11 mouse cellular contexts compared by ENCODE assay signal in genomic region chr1:53844914-53845612, GRCm38 (mm10).
DNase-seq lines count a peak whose midpoint lies in the region; ATAC-seq and TF ChIP-seq lines count a peak whose summit lies in the region.
"Had no signal": no experiment of that assay in that cellular context is flagged by ENCODE, and none has a peak within 500 bp of the region (broad histone marks: within the 10 kb centered on the region; RNA-seq: fewer than 3 reads in every experiment).

No protein-coding gene starts in this region.

- peaks cover 10% of the 10 kb centered on the region for H3K4me1 ChIP-seq in lung, embryonic 16.5 days (replicated peaks; ENCODE audit: control insufficient read depth, insufficient read depth, low read length)
- H3K4me1 ChIP-seq in CH12.LX (ENCODE audit: control insufficient read depth in 1 of 2, insufficient read depth in 2 of 2), result peaks cover 18 to 41% of the 10 kb centered on the region in 2 experiments
- H3K4me1 ChIP-seq in intestine, embryonic 16.5 days (ENCODE audit: control insufficient read depth, insufficient read depth, low read length), result peaks cover 5% of the 10 kb centered on the region; the same call in 1 of the 2 replicates
- peaks cover 3% of the 10 kb centered on the region for H3K4me1 ChIP-seq in heart, adult 2 months (ENCODE audit: control insufficient read depth, insufficient read depth, low read length)
- H3K4me1 ChIP-seq: limb, embryonic 15.5 days; midbrain, embryonic 12.5 days had no signal

- no peak for TF ChIP-seq RAD21 in CH12.LX (IDR thresholded peaks at IDR 0.05; ENCODE audit: low read depth, low read length)

- no peak for DNase-seq in lung, adult 18-20 months
- no peak for DNase-seq in CH12.LX (ENCODE audit: extremely low read depth)
- DNase-seq in splenic B cell, adult 2 months (ENCODE audit: low read depth, low spot score), result peak; percentile 75
- DNase-seq in heart, adult 2 months, result no peak
- DNase-seq in layer of hippocampus, adult 9-10 months (ENCODE audit: low spot score), result no peak
- DNase-seq in urinary bladder, postnatal 14 days (ENCODE audit: low spot score), result no peak
- DNase-seq: gastrocnemius, postnatal 36 days had no signal

- no peak for TF ChIP-seq POLR2A in CH12.LX (IDR thresholded peaks at IDR 0.05; ENCODE audit: low read depth, low read length)
- no peak for TF ChIP-seq POLR2A in heart, adult 2 months (IDR thresholded peaks at IDR 0.05; ENCODE audit: insufficient read depth, low read depth, low read length)

- no peaks in the 10 kb centered on the region for H3K36me3 ChIP-seq in lung, embryonic 16.5 days (ENCODE audit: control insufficient read depth, insufficient read depth, low read length)
- H3K36me3 ChIP-seq in CH12.LX (replicated peaks in 1 of 2; ENCODE audit: control insufficient read depth in 1 of 2, insufficient read depth in 1 of 2, low read length in 1 of 2), result no peaks in the 10 kb centered on the region
- H3K36me3 ChIP-seq in intestine, embryonic 16.5 days (ENCODE audit: control insufficient read depth, insufficient read depth, low read length), result no peaks in the 10 kb centered on the region
- H3K36me3 ChIP-seq in splenic B cell, adult 2 months (ENCODE audit: control insufficient read depth, insufficient read depth, low read length, poor library complexity, severe bottlenecking), result no peaks in the 10 kb centered on the region
- peaks cover 4% of the 10 kb centered on the region for H3K36me3 ChIP-seq in heart, adult 2 months (ENCODE audit: control insufficient read depth, insufficient read depth, low read length)
- H3K36me3 ChIP-seq: limb, embryonic 15.5 days; midbrain, embryonic 12.5 days had no signal

- dilution Hi-C loops in CH12.LX (cut with MboI; ENCODE audit: extremely low pct_ligation_motif_present, extremely low pct_unique_long_range_greater_than_20kb, low sequenced_read_pairs), result no loop called here

- no peak for TF ChIP-seq CTCF in CH12.LX (conservative IDR thresholded peaks at IDR 0.05 in 1 of 2, IDR thresholded peaks at IDR 0.05 in 1 of 2; ENCODE audit: low read depth in 2 of 2, low read length in 2 of 2)
- TF ChIP-seq CTCF in heart, adult 2 months (IDR thresholded peaks at IDR 0.05), result no peak

- ATAC-seq in lung, embryonic 16.5 days (ENCODE audit: low read depth), result no peak
- ATAC-seq in intestine, embryonic 16.5 days, result no peak

- 55% methylated on average over 5 of the region's 5 CpGs for WGBS in lung, embryonic 16.5 days
- 74% methylated on average over 5 of the region's 5 CpGs for WGBS in intestine, embryonic 16.5 days
- 63% methylated on average over 5 of the region's 5 CpGs for WGBS in heart, adult 2 months

- TF ChIP-seq EP300 in CH12.LX (IDR thresholded peaks at IDR 0.05; ENCODE audit: low read length), result peak; percentile 45; the same call in 1 of the 2 replicates
- no peak for TF ChIP-seq EP300 in heart, adult 2 months (IDR thresholded peaks at IDR 0.05; ENCODE audit: insufficient read depth, low read depth, low read length)

- no peak overlapping the region for H3K4me2 ChIP-seq in lung, embryonic 16.5 days (ENCODE audit: low read depth, low read length)
- H3K4me2 ChIP-seq in CH12.LX (ENCODE audit: insufficient read depth, low read depth, poor library complexity, severe bottlenecking), result peak overlapping the region; percentile 14; the same call in 1 of the 2 replicates
- H3K4me2 ChIP-seq in intestine, embryonic 16.5 days (ENCODE audit: low read depth, low read length), result no peak overlapping the region
- H3K4me2 ChIP-seq: limb, embryonic 15.5 days; midbrain, embryonic 12.5 days had no signal

- intact Hi-C loops in heart, adult 2 months (cut with DNase I), result no loop called here

- H3K4me3 ChIP-seq in lung, embryonic 16.5 days (ENCODE audit: low read length), result no peak overlapping the region
- H3K4me3 ChIP-seq in CH12.LX (replicated peaks in 1 of 3; ENCODE audit: low read depth in 2 of 3, low read length in 2 of 3, poor library complexity in 1 of 3), result no peak overlapping the region
- no peak overlapping the region for H3K4me3 ChIP-seq in intestine, embryonic 16.5 days (ENCODE audit: low read length)
- no peak overlapping the region for H3K4me3 ChIP-seq in heart, adult 2 months
- H3K4me3 ChIP-seq: limb, embryonic 15.5 days; midbrain, embryonic 12.5 days had no signal

- no peaks in the 10 kb centered on the region for H3K9me3 ChIP-seq in lung, embryonic 16.5 days (ENCODE audit: control insufficient read depth, low read length)
- H3K9me3 ChIP-seq in CH12.LX (replicated peaks; ENCODE audit: low read length), result no peaks in the 10 kb centered on the region
- H3K9me3 ChIP-seq in intestine, embryonic 16.5 days (ENCODE audit: control insufficient read depth, low read length), result no peaks in the 10 kb centered on the region
- H3K9me3 ChIP-seq: limb, embryonic 15.5 days; midbrain, embryonic 12.5 days had no signal

- peak overlapping the region; percentile 24; the same call in 1 of the 2 replicates for H3K27ac ChIP-seq in lung, embryonic 16.5 days (ENCODE audit: low read length)
- H3K27ac ChIP-seq in CH12.LX (ENCODE audit: insufficient read depth, low read depth), result no peak overlapping the region
- peak overlapping the region; percentile 54 for H3K27ac ChIP-seq in intestine, embryonic 16.5 days (ENCODE audit: low read length)
- H3K27ac ChIP-seq in heart, adult 2 months, result no peak overlapping the region
- H3K27ac ChIP-seq: midbrain, embryonic 12.5 days had no signal

- H3K27me3 ChIP-seq in lung, embryonic 16.5 days (ENCODE audit: control insufficient read depth, insufficient read depth, low read depth, low read length), result no peaks in the 10 kb centered on the region
- H3K27me3 ChIP-seq in CH12.LX (replicated peaks), result no peaks in the 10 kb centered on the region
- H3K27me3 ChIP-seq in intestine, embryonic 16.5 days (replicated peaks; ENCODE audit: control insufficient read depth, insufficient read depth, low read length), result no peaks in the 10 kb centered on the region
- H3K27me3 ChIP-seq in splenic B cell, adult 2 months (ENCODE audit: control insufficient read depth, insufficient read depth, low read length, poor library complexity, severe bottlenecking), result no peaks in the 10 kb centered on the region
- no peaks in the 10 kb centered on the region for H3K27me3 ChIP-seq in heart, adult 2 months (ENCODE audit: control insufficient read depth, insufficient read depth, low read length)
- H3K27me3 ChIP-seq: limb, embryonic 15.5 days; midbrain, embryonic 12.5 days had no signal

- no peaks in the 10 kb centered on the region for H3K79me2 ChIP-seq in CH12.LX (replicated peaks; ENCODE audit: control insufficient read depth, extremely low read depth, insufficient read depth, poor library complexity, severe bottlenecking)
- no peaks in the 10 kb centered on the region for H3K79me2 ChIP-seq in heart, adult 2 months (replicated peaks; ENCODE audit: control insufficient read depth, insufficient read depth, low read length)

- in situ Hi-C loops in CH12.LX (cut with MboI; ENCODE audit: low pct_ligation_motif_present, low pct_unique_long_range_greater_than_20kb, low sequenced_read_pairs), result no loop called here

- no peak overlapping the region for H3K9ac ChIP-seq in lung, embryonic 16.5 days (ENCODE audit: low read length)
- H3K9ac ChIP-seq in CH12.LX (ENCODE audit: insufficient read depth, low read depth), result no peak overlapping the region
- H3K9ac ChIP-seq in intestine, embryonic 16.5 days (ENCODE audit: low read depth, low read length), result no peak overlapping the region
- no peak overlapping the region for H3K9ac ChIP-seq in heart, adult 2 months (ENCODE audit: low read depth, low read length)
- H3K9ac ChIP-seq: limb, embryonic 15.5 days; midbrain, embryonic 12.5 days had no signal

TF ChIP-seq in CH12.LX, 34 proteins besides CTCF, POLR2A, EP300 and RAD21:
- TF ChIP-seq IRF4 (IDR thresholded peaks at IDR 0.05; ENCODE audit: low read depth, low read length) (peak; percentile 91), JUND (conservative IDR thresholded peaks at IDR 0.05; ENCODE audit: low read depth, low read length) (peak; percentile 92), MAX (IDR thresholded peaks at IDR 0.05; ENCODE audit: low read length) (no peak), MYC (IDR thresholded peaks at IDR 0.05; ENCODE audit: low read depth, low read length) (peak; percentile 24; the same call in 1 of the 2 replicates), USF2 (conservative IDR thresholded peaks at IDR 0.05; ENCODE audit: low read depth, low read length) (no peak), KAT2A (IDR thresholded peaks at IDR 0.05; ENCODE audit: insufficient replicate concordance, low read length) (no peak), TCF12 (IDR thresholded peaks at IDR 0.05; ENCODE audit: low read depth, low read length) (no peak), BHLHE40 (IDR thresholded peaks at IDR 0.05; ENCODE audit: low read depth, low read length) (peak; percentile 76), CHD2 (IDR thresholded peaks at IDR 0.05; ENCODE audit: low read length) (no peak), POLR2AphosphoS2 (IDR thresholded peaks at IDR 0.05; ENCODE audit: low read depth, low read length) (no peak), HCFC1 (IDR thresholded peaks at IDR 0.05; ENCODE audit: low read depth, low read length) (no peak), NRF1 (IDR thresholded peaks at IDR 0.05; ENCODE audit: low read depth, low read length) (no peak), JUN (IDR thresholded peaks at IDR 0.05; ENCODE audit: insufficient read depth, low read depth, low read length) (peak; percentile 53), PAX5 (IDR thresholded peaks at IDR 0.05; ENCODE audit: low read length) (no peak), SIN3A (IDR thresholded peaks at IDR 0.05; ENCODE audit: low read length) (no peak), MEF2A (IDR thresholded peaks at IDR 0.05; ENCODE audit: borderline replicate concordance, low read depth, low read length) (no peak), TBP (conservative IDR thresholded peaks at IDR 0.05; ENCODE audit: low read depth, low read length) (no peak)

Comparison
In these comparisons a context has a peak if more than half of its experiments do, and no peak if none do; other contexts are left out.
1. H3K27ac ChIP-seq: peak in lung, embryonic 16.5 days (single experiment) and intestine, embryonic 16.5 days (single experiment); none in CH12.LX (single experiment) and heart, adult 2 months (single experiment).